Mouse (Mus musculus) intestine, postnatal 0 days (tissue): ENCODE measurements around the gene Phlpp1. TPM values are rescaled to one million over a fixed set of nuclear protein-coding genes. Genes with fewer than 3 reads are reported as not detected.
A peak's percentile ranks its signal among the peaks of the same experiment; 100 is the strongest.

Experiments used
- ATAC-seq: fragments of 200-750 bp; cut with Nextera tagmentation; 2 replicates; pipeline ENCODE4 v1.8.0; 2017; ENCODE audit warnings: mild to moderate bottlenecking, moderate TSS enrichment, moderate library complexity
- H3K27ac ChIP-seq: fragments of 300-500 bp; sonication (generic); 2 replicates; pipeline ENCODE4 v1.5.1; 2014; ENCODE audit warnings: mild to moderate bottlenecking, low read depth, low read length, moderate library complexity
- H3K27me3 ChIP-seq: fragments of 300-500 bp; sonication (generic); replicated peaks from 2 replicates; pipeline ENCODE4 v1.6.1; 2014; ENCODE audit warnings: low read length, mixed read lengths; ENCODE audit not compliant: control insufficient read depth, insufficient read depth
- H3K36me3 ChIP-seq: fragments of 300-500 bp; sonication (generic); 2 replicates; pipeline ENCODE4 v1.6.1; 2014; ENCODE audit warnings: mild to moderate bottlenecking, moderate library complexity; ENCODE audit not compliant: control insufficient read depth, insufficient read depth
- H3K4me1 ChIP-seq: fragments of 300-500 bp; sonication (generic); replicated peaks from 2 replicates; pipeline ENCODE4 v1.6.1; 2014; ENCODE audit warnings: antibody characterized with exemption, low read length, mixed read lengths; ENCODE audit not compliant: control insufficient read depth, insufficient read depth
- H3K4me2 ChIP-seq: fragments of 300-500 bp; sonication (generic); replicated peaks from 2 replicates; pipeline ENCODE4 v1.6.1; 2014; ENCODE audit warnings: low read depth, mild to moderate bottlenecking, moderate library complexity
- H3K4me3 ChIP-seq: fragments of 300-500 bp; sonication (generic); 2 replicates; pipeline ENCODE4 v1.5.1; 2014; ENCODE audit warnings: low read depth, low read length
- H3K9ac ChIP-seq: fragments of 300-500 bp; sonication (generic); 2 replicates; pipeline ENCODE4 v1.6.1; 2014; ENCODE audit warnings: mild to moderate bottlenecking, low read depth, low read length
- H3K9me3 ChIP-seq: fragments of 300-500 bp; sonication (generic); 2 replicates; pipeline ENCODE4 v1.6.1; 2016; ENCODE audit warnings: mixed run types; ENCODE audit not compliant: control insufficient read depth
- CTCF ChIP-seq: sonication (generic); IDR thresholded peaks from 2 replicates; pipeline ENCODE4 v1.5.1; 2016; ENCODE audit warnings: low read depth, mild to moderate bottlenecking, control low read depth, antibody characterized with exemption, moderate library complexity
- WGBS: fragments of 180-500 bp; shearing (Covaris S2); extraction: QIAGEN DNeasy Blood & Tissue Kit; methylation state at CpG from one replicate; pipeline ENCODE4 v1.1.7; 2014; 5-methylcytosine and 5-hydroxymethylcytosine counted together
- polyA plus RNA-seq: library from polyadenylated mRNA; unstranded; fragments of >200 nt; fragmentation: Nextera tagmentation; extraction: Ambion mirVana; gene quantifications from 2 replicates; pipeline ENCODE4 v1.2.1, GENCODE M21; 2015

The Phlpp1 gene
- polyA plus RNA-seq = 1.6 and 2.3 TPM in 2 replicates

GRCm38 (mm10) chr1:106171241-106172220 is at the start of gene Phlpp1:
Phlpp1 (plus strand) TSS chr1:106171752.
- under 1% methylated on average over 75 of the region's 113 CpGs for WGBS
- peak within 1 kb of the TSS; percentile 92 for H3K27ac ChIP-seq
- peak within 1 kb of the TSS; percentile 89 for H3K4me2 ChIP-seq
- ATAC-seq = peak; percentile 98
- no peaks in the 10 kb centered on the region for H3K36me3 ChIP-seq
- H3K9me3 ChIP-seq = no peaks in the 10 kb centered on the region
- no peaks in the 10 kb centered on the region for H3K4me1 ChIP-seq
- peak; percentile 85 for TF ChIP-seq CTCF
- peak within 1 kb of the TSS; percentile 90 for H3K4me3 ChIP-seq
- H3K27me3 ChIP-seq = no peaks in the 10 kb centered on the region
- peak within 1 kb of the TSS; percentile 91 for H3K9ac ChIP-seq

GRCm38 (mm10) chr1:106126601-106127000 is 45.0 kb upstream of the Phlpp1 start:
- TF ChIP-seq CTCF = no peak
- Histone ChIP-seq H3K36me3 (no peaks in the 10 kb centered on the region), H3K27me3 (0 out of 2 replicates have a peak, but pooled peaks cover 3% of the 10 kb centered on the region), H3K4me3 (no peak overlapping the region), H3K9me3 (no peaks in the 10 kb centered on the region), H3K4me1 (no peaks in the 10 kb centered on the region), H3K27ac (no peak overlapping the region), H3K9ac (no peak overlapping the region), H3K4me2 (no peak overlapping the region)
- ATAC-seq = no peak
- WGBS = 88% methylated on average over 3 of the region's 3 CpGs

GRCm38 (mm10) chr1:106131697-106132349 is 39.7 kb upstream of the Phlpp1 start:
- no peak for TF ChIP-seq CTCF
- WGBS = 61% methylated on average over 4 of the region's 4 CpGs
- no peak overlapping the region for H3K9ac ChIP-seq
- H3K27ac ChIP-seq = no peak overlapping the region
- no peaks in the 10 kb centered on the region for H3K36me3 ChIP-seq
- no peaks in the 10 kb centered on the region for H3K4me1 ChIP-seq
- no peaks in the 10 kb centered on the region for H3K27me3 ChIP-seq
- H3K4me3 ChIP-seq = no peak overlapping the region
- H3K9me3 ChIP-seq = no peaks in the 10 kb centered on the region
- ATAC-seq = no peak
- H3K4me2 ChIP-seq = no peak overlapping the region

GRCm38 (mm10) chr1:106132350-106132700 is 39.2 kb upstream of the Phlpp1 start:
- H3K4me1 ChIP-seq = no peaks in the 10 kb centered on the region
- H3K27me3 ChIP-seq = no peaks in the 10 kb centered on the region
- no peak overlapping the region for H3K9ac ChIP-seq
- no peak for TF ChIP-seq CTCF
- H3K4me2 ChIP-seq = no peak overlapping the region
- H3K4me3 ChIP-seq = no peak overlapping the region
- 75% methylated on average over 4 of the region's 4 CpGs for WGBS
- H3K27ac ChIP-seq = no peak overlapping the region
- H3K36me3 ChIP-seq = no peaks in the 10 kb centered on the region
- no peaks in the 10 kb centered on the region for H3K9me3 ChIP-seq
- ATAC-seq = no peak

GRCm38 (mm10) chr1:106138691-106139090 is 32.9 kb upstream of the Phlpp1 start:
- no peak for ATAC-seq
- no peak overlapping the region for H3K4me3 ChIP-seq
- no peaks in the 10 kb centered on the region for H3K36me3 ChIP-seq
- no peaks in the 10 kb centered on the region for H3K27me3 ChIP-seq
- WGBS = 97% methylated on average over 2 of the region's 2 CpGs
- H3K4me2 ChIP-seq = no peak overlapping the region
- no peak overlapping the region for H3K9ac ChIP-seq
- no peak for TF ChIP-seq CTCF
- H3K9me3 ChIP-seq = no peaks in the 10 kb centered on the region
- H3K4me1 ChIP-seq = no peaks in the 10 kb centered on the region
- no peak overlapping the region for H3K27ac ChIP-seq

- H3K4me1 ChIP-seq = no peaks in the 10 kb centered on the region
- no peaks in the 10 kb centered on the region for H3K27me3 ChIP-seq
- no peak overlapping the region for H3K4me2 ChIP-seq
- no peak for TF ChIP-seq CTCF
- WGBS = 49% methylated on average over 1 of the region's 1 CpGs
- H3K9ac ChIP-seq = no peak overlapping the region
- H3K36me3 ChIP-seq = no peaks in the 10 kb centered on the region
- ATAC-seq = no peak
- H3K9me3 ChIP-seq = no peaks in the 10 kb centered on the region
- H3K27ac ChIP-seq = no peak overlapping the region
- no peak overlapping the region for H3K4me3 ChIP-seq
These were observed 32.4 kb upstream of the Phlpp1 start for GRCm38 (mm10) chr1:106139137-106139536.
